Mouse (Mus musculus) heart, postnatal 10 days (tissue): ENCODE measurements around the gene Plekhh2. TPM values are rescaled to one million over a fixed set of nuclear protein-coding genes. Genes with fewer than 3 reads are reported as not detected.
"Not testable (repeated sequence)": the region's sequence is repeated elsewhere in the genome, so short reads cannot be mapped to it uniquely, and the experiment has no call there.

Experiments
- DNase-seq, 2 experiments: peaks; one replicate each; pipeline ENCODE4 v3.0.0; 2021
- intact Hi-C: fragments of 180-260 bp; cut with DNase I; formaldehyde crosslinking; loops from one replicate; pipeline ENCODE4 v1.15.1; 2025
- total RNA-seq, 2 experiments: library from RNA; stranded (reverse); gene quantifications; 2 replicates each; pipeline ENCODE4 v1.2.3; 2021

Plekhh2 gene
- total RNA-seq, 2 experiments from 2014 or later, result 6.3 to 7.0 TPM

DNA sequence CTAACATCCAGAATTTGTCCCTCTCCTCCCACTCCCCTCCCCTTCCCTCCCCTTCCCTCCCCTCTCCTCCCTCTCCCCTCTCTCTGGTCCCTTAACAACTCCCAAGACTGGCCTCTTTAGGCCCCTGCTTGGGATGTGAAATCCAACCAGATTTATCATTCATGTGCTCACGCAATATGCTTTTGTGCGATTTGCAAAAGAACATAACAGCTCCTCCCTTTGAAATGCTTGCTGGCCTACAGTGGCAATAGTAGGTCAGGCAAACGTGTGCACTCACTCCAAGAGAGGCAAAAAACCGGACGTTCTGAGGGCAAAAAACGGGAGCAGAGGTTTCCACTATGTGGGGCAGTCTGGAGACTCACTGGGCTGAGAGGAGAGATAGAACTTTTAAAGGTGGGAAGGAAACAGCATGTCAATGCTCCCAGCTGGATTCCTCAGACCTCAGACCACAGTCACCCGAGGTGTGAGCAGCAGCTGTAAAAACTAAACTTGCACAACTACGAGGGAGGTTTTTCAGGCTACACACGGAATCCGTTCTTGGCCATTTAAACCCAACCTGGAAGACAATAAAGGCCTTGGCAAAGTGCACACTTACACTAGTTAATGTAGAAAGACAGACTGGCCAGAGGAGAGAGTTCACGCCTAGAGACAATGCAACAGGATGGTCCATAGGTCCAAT, 595 bp upstream of the Plekhh2 start:
- intact Hi-C loops, result no loop called here
- DNase-seq, result peak in 1 of 2 experiments; percentile 31

DNA sequence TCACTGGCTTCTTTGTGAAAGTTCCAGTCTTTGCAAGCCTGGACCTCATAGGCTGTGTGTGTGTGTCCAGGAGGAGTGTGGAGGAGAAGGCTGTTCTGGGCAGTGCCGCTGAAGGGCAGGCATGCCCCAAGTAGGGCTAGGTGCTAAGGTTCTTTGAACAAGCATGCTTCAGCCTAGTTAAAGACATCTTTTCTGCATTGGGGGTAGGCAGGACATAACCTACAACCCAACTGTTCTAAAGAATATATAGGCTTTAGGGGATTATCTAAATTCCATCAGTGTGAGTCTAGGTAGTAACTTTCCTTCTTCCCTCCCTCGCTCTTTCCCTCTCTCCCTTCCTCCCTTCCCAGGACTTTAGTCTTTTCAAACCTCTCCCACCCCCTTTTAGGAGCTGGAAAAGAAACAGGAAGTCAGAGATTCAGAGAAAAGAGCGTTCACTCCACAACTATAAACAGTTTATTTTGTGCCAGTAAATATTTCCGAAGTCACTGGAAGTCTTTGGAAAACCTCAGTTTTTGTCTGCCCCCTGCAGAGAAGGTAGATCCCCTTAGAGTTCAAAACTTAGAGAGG, 906 bp downstream of the Plekhh2 start:
- intact Hi-C loops, result no loop called here
- no peak for DNase-seq

DNA sequence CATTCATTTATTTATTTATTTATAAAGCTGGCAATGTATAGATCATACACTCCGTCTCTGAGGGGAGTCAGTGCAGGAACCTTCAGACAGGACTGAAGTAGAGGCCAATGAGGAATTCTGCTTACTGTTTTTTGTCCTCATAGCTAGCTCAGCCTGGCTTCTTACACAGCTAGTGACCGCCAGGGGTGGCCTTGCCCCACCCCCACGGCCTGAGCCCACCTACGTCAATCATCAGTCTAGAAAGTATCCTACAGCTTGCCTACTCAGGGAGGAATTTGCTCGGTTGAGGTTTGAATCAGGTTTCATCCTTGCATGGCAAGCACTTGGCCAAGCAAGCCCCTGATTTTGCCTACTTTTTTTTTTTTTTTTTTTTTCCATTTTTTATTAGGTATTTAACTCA, 4.2 kb downstream of the Plekhh2 start:
- intact Hi-C loops, result loop anchor here (5.0 kb wide), 1 partner anchor 61 kb away; no protein-coding TSS in a partner anchor

DNA sequence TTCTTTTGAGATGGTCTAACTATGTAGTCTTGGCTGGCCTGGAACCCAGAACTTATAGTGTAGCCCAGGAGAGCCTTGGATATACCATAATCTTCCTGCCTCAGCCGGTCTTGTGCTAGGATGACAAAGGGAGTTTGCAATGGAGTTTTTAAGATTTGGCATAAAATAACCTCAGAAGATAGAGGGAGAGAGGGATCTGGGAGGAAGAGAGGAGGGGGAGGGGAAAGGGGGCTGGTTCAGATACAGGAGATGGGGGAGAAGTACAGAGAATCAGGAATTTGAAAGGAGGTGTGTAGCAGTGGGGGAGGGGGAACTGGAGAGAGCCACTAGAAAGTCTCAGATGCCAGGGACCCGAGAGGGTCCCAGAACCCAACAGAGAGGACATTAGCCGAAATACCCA, 7.7 kb downstream of the Plekhh2 start:
- intact Hi-C loops, result loop anchor here (5.0 kb wide), 1 partner anchor 58 kb away; no protein-coding TSS in a partner anchor
- no peak for DNase-seq

More for the DNA sequence above, 4.2 kb downstream of the Plekhh2 start:
- no peak for DNase-seq

DNA sequence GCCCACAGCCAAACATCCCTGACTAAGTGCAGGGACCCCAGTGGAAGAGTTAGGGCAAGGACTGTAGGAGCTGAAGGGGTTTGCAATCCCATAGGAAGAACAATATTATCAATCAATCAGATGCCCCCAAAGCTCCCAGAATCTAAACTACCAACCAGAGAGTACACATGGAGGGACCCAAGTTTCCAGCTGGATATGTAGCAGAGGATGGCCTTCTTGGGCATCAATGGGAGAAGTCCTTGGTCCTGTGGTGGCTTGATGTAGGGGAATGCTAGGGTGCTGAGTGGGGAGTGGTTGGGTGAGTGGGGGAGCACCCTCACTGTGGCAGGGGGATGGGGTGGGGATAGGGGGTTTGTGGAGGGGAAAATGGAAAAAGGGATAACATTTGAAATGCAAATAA, 8.4 kb downstream of the Plekhh2 start:
- intact Hi-C loops, result no loop called here
- no peak for DNase-seq

DNA sequence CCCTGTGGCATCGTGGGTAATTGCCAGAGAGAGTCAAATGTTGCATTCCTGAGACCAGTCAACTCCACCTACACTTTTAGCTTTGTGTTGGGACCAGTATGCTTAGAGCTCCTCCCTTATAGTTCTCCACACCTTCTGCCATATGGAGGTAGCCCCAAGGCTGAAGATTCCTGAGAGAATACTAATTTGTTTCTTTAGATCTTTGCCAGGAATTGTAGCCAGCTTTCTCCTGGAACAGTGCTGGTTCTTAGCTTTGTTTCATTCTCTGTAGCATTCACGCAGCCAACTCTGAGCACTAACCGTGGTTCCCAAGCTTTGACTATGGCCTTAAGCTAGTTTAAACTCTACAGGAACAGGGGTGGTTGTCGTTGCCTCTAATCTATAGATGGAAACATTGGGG, 17.7 kb downstream of the Plekhh2 start:
- intact Hi-C loops, result no loop called here
- peak in 1 of 2 experiments; percentile 28 for DNase-seq

DNA sequence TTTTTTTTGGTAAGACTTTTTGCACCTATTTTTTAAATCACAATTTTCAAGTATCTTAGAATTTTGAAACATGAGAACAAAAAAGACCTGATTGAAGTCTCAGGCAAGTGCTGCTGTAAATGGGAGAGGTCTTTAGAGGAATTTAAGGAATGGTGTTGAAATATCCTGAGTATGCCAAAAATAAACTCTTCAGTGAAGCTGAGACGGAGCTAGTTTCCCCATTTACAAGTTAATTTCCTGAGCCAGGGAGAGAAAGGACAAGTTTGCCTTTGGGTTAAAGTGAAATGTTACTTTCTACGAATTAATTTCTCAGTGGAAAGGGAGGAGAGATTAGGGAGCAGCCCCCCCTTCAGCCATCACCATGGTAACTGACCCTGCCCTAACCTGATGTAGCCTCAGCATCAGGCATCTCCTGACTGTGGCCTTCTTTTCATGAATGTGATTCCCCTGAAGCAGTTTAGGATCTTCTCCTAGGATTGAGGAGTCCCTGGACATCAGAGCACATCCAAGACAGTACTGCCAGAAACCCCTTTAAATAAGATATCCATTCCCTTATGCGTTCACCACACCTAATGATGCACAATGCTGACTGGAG, 18.6 kb downstream of the Plekhh2 start:
- intact Hi-C loops, result no loop called here
- DNase-seq, result no peak

DNA sequence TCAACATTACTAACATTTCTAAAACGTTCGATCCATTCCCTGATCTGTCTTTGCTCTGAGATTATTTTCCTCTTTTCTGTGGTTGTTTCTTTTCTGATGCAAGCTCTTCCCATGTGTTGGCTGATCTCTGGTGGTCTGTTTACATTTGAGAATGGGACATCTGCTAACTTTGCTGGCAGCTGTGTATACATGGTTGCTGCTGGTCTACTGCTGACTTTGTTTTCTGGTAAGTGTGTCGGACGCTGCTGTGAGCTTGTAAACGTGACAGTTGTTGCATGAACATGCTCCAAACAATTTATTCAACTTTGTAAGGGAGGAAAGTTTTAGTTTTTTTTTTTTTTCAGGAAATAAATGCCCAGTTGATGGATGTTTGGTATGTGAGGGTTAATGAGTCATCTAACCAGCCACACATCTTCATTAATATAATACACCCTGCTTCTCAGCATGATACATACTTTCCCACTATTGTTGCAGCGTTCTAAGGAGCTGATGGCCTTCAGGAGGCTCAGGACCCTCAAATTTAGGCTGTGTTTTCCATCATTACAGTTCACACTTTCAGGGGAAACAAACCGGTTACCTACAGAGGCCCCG, 21.3 kb downstream of the Plekhh2 start:
- DNase-seq, result no peak
- intact Hi-C loops, result no loop called here

DNA sequence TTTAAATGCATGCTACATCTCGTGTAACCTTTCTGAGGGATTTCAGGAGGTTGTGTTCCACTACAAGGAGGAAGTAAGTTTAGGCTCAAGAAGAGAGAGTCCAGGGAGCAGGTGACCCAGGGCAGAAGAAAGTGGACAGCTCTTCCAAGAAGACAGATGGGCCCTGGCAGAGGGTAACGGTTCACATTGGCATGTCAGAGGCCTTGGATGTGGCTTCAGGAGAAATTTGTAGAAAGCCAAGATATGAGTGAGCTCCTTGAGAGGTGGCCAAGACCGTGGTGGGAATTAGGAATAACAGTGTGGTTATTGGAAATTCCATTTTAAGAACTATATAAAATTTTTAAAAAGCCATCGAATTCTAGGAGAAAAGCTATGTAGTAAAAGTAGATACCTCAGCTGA, 22.1 kb downstream of the Plekhh2 start:
- DNase-seq, result no peak
- intact Hi-C loops, result no loop called here

DNA sequence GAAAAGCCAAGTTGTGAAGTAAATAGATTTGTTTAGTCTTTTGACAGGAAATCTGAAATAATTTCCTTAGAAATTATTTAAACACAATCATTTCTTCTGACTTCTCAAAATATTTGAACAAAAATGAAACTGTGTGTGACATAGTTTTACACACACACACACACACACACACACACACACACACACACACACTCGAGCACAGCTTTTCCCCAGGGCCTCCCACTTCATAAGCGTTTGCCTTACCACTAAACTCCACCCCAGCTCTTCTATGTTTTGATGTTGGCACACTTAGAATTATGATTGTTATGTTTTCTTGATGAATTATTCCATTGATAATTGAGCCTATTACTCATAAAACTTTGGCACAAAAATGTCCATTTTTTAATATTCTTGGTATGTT, 22.9 kb downstream of the Plekhh2 start:
- intact Hi-C loops, result no loop called here
- DNase-seq, result no peak

DNA sequence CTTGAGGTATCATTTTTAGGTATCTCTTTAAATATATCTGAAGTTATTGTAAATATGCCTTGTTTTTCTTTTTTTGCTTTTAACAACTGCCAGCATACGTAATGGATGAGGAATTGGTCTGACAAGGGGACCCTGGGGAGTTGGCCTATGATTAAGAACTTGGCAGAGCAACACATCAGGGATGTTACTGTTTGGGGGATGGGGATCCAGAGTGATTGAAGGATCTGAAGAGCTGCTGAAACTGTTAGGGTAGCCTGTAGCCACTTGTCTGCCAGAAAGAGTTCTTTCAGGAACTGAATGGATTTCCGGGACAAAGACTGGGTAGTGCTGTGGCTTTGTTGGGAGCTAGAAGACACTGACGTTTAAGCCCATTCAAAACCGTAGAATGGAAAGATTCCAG, 23.5 kb downstream of the Plekhh2 start:
- intact Hi-C loops, result no loop called here
- peak; percentile 72 to 74 for DNase-seq

GRCm38 (mm10) chr17:84537301-84537700, 25.6 kb downstream of the Plekhh2 start:
- intact Hi-C loops, result no loop called here
- no peak for DNase-seq

DNA sequence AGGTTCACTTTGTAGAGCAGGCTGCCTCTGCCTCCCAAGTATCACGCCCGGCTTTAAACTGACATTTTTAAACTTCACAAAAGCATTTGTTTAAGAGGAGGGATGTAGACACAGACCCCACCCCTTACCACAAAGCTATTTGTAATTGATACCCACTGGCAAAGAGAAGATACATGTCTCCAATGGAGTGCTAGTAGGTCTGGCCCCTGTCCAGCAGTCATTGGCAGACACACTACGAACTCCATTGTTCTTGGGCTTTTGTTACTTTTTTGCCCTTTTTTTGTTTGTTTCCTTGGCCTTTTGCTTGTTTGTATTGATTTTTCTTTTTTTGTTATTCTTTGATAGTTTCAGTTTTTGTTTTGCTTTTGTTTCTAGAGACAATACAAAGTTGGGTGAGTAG, 26.3 kb downstream of the Plekhh2 start:
- no peak for DNase-seq
- intact Hi-C loops, result no loop called here

DNA sequence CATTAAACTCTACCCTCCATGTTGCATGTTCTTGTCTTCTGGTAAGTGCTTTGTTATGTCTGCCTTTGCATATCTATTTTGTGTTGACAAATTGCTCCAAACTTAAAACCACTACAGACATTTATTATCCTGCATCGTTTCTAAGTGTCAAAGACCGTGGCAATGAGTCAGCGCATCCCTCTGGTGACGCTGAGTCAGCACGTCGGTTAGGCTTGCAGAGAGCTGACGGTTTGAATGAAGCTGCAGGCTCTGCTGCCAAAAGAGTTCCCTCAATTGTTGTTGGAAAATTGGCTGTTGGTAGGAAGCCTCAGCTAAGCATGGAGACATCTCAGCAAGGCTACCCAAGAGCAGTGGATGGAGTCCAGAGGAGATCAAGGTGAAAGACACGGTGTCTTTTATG, 28.9 kb downstream of the Plekhh2 start:
- no peak for DNase-seq
- intact Hi-C loops, result no loop called here

GRCm38 (mm10) chr17:84550902-84551877, 39.5 kb downstream of the Plekhh2 start:
- intact Hi-C loops, result no loop called here
- DNase-seq, result no peak

- intact Hi-C loops, result no loop called here
- DNase-seq, result no peak
Observed at GRCm38 (mm10) chr17:84552230-84552629, 40.5 kb downstream of the Plekhh2 start.

DNA sequence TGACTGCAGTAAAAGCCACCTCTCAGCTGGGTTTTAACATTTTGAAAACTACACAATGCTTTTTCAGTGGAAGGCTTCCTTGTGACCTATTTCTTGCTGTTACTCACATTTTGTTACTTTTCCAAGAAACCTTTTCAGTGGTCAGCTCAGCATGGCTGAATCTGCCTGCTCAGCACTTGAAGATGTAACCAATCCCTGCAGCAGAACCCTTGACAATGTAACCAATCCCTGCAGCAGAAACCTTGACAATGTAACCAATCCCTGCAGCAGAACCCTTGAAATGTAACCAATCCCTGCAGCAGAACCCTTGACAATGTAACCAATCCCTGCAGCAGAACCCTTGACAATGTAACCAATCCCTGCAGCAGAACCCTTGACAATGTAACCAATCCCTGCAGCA, 52.6 kb downstream of the Plekhh2 start:
- intact Hi-C loops, DNase-seq: not testable (repeated sequence)

DNA sequence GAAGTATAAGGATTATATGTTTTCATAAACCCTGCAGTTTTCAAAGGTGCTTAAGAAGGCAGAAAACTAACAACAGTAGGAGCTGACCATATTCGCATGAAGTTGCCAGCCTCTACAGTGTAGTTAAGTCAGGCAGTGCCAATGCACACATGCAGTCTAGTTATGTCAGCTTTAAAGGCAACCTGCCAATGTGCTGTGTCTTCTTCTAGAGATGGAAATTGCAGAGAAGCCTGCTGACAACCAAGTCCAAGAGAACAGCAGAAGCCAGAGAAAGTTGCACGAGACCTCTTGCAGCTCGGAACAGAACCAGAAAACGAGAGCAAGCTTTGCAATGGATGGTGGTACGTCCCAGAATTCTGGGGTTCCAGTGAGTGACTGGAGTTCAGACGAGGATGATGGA, 54.1 kb downstream of the Plekhh2 start:
- DNase-seq, result no peak
- intact Hi-C loops, result no loop called here

GRCm38 (mm10) chr17:84566773-84567555, 55.3 kb downstream of the Plekhh2 start:
- intact Hi-C loops, result no loop called here

GRCm38 (mm10) chr17:84568807-84569206, 57.1 kb downstream of the Plekhh2 start:
- intact Hi-C loops, result no loop called here
- DNase-seq, result no peak

More at GRCm38 (mm10) chr17:84566773-84567555, 55.3 kb downstream of the Plekhh2 start:
- DNase-seq, result no peak
